Mouse (Mus musculus) ovary, postnatal 10 days (tissue): ENCODE results near the gene Ccng2.

Source experiments
- DNase-seq: peaks from one replicate; pipeline ENCODE4 v3.0.0; 2022; ENCODE audit warnings: low spot score

Ccng2 gene

DNA sequence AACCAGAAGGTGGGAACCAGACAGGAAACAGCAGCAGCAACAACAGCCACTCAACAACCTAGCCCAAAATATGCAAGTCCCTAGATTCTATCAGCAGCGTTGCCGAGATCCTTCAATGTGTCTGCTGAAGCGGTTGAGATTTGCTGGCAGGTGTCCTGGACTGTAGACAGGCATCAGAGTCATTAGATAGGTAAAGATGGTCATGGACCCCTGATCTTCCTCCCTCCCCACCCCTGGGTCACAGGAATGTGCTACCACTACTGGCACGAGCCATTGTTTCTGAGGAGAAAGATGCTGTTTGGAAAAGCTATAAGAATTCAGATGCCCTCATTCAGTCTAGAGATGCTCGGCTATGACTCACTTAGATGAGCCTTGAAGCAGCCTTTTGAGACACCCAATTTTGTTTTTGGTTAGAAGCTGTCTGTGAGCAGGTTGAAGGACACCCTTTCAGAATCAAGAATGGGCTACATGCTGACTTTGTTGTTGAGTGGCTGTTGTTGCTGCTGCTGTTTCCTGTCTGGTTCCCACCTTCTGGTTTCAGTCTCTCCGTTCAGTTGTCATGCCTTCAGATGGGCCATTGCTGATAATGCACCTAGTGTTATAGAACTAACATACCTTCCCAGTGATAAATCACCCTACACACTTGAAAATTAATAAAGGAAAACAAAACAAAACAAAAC is 3.5 kb upstream of the Ccng2 start:
- no peak for DNase-seq

GRCm38 (mm10) chr5:93264136-93264700 is 2.8 kb upstream of the Ccng2 start:
- DNase-seq: no peak

GRCm38 (mm10) chr5:93265164-93265800 is 1.8 kb upstream of the Ccng2 start:
- no peak for DNase-seq

- DNase-seq: no peak
Measured at GRCm38 (mm10) chr5:93265801-93266580, 1.1 kb upstream of the Ccng2 start.

DNA sequence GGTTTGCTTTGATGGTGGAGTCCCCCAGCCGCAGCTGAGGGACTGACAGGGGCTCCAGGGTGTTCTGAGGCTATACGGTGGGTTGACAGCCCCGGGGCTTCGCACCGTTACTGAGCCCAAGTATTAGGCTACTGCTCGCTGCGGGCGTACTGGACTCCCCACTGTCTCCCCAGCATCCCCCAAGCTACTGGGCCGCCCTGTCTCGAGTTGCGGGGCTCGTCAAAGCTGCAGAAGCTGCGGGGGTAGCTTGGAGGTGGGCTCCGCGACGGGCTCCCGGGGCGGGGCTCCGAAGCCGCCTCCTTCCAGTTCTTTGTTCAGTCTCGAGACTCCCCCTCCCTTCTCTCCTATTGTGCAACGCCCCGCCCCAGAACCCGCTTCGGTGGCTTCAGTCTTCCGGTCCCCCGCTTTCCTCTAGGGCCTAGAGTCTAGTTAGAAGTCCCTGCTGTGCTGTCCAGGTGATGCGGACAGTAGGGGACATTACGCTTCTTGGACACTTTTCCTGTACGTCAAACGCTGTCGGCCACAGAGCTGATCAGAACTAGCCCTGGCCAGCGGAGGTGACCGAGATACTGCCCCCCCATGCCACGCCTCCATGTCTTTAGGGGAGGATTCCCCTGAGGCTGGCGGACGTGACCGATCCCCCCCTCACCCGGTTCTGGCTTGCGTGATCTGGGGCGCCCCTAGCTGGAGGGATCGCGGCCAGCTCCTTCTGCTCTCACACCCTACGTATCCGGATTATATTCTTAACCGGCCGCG is 972 bp downstream of the Ccng2 start:
- DNase-seq: peak; percentile 58

DNA sequence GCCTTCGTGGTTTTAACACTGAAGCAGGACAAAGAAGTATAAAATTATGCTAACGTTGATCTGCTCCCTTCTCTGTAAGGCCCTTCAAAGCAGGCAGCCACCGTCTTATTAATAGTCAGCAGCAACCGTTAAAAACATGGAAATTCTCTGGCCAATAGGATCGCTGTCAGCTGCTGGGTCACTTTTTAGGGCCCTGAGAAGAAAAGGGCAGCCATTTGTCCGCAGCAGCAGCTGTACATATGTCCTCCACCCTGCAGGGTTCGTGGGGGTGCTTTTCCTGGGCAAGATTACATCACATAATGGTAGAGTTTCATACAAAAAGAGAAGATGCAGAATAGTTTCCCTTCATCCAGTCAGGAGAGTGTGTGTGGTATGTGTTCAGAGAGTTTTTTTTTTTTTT is 3.0 kb downstream of the Ccng2 start:
- DNase-seq: no peak

GRCm38 (mm10) chr5:93270721-93271120 is 3.7 kb downstream of the Ccng2 start:
- no peak for DNase-seq

DNA sequence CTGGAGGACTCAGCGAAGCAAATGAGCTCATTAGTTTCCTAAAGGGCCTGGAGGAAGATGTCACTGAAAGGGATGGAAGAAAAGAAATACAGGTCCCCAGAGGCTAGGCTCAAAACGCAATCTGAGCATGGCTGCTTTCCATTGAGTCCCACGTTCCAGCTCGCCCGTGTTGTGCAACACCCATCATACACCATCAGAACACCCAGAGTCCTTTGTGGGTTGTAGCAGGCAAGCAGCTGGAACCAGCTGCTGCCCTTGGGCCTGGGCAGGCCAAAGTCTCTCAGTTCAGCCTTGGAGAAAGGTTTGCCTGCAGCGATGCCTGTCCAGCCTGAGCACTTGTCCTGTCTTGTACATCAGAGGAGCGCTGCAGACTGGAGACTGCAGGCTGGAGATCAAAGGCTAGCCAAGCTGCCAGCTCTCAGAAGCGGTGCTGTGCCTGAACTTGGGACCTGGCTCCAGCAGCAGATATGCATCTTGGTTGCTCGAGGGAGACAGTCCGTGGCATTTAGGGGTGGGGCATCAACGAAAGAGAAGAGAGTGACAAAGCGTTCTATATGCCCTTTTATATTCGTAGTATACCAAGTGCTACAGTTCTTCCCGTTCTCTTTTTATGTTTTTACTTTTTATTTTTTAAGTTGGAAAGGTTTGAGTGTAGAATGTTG is 15.5 kb downstream of the Ccng2 start:
- no peak for DNase-seq

- no peak for DNase-seq
Measured at GRCm38 (mm10) chr5:93283109-93283508, 16.1 kb downstream of the Ccng2 start.

DNA sequence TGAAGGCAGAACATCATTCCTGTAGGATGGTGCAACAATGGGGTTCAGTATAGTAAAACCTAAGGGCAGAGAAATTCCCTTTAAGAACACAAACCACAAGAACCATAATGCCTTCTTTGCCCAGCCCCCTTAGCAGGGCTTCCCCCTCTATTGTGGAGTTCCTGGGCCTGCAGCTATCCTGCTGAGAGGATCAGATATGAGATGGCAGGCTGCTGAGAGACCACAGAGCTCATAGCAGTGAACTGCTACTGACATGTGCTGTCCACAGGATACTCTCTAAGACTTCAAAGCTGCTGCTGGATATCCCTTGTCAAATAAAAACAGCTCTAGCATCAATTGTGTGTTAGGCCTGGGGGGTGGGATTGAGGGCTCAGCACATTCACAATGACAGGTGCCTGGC is 21.5 kb downstream of the Ccng2 start:
- no peak for DNase-seq

- no peak for DNase-seq
Measured at GRCm38 (mm10) chr5:93290282-93290681, 23.2 kb downstream of the Ccng2 start.

- DNase-seq: no peak
Measured at GRCm38 (mm10) chr5:93296341-93296746, 29.3 kb downstream of the Ccng2 start.

GRCm38 (mm10) chr5:93296754-93297153 is 29.7 kb downstream of the Ccng2 start:
- DNase-seq: no peak

DNA sequence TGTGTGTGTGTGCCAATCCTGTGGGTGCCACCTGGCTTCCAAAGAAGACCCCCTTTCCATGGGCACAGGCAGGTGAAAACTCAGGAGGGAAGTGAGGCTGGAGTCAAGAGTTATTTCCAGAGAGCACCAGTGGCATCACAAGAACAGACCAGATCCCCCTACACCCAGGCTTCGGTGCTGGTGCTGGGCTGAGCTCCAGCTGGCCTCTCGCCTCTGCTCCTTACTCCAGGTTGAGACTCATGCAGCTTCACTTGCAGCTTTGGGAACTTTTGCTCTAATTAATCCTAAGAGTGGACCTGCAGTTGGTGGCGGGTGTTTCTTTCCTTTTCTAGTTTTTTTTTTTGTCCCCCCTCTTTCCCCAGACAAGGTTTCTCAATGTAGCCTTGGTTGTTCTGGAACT is 30.3 kb downstream of the Ccng2 start:
- DNase-seq: no peak

- no peak for DNase-seq
Measured at GRCm38 (mm10) chr5:93305126-93305830, 38.2 kb downstream of the Ccng2 start.

GRCm38 (mm10) chr5:93308909-93309308 is 41.9 kb downstream of the Ccng2 start:
- no peak for DNase-seq

DNA sequence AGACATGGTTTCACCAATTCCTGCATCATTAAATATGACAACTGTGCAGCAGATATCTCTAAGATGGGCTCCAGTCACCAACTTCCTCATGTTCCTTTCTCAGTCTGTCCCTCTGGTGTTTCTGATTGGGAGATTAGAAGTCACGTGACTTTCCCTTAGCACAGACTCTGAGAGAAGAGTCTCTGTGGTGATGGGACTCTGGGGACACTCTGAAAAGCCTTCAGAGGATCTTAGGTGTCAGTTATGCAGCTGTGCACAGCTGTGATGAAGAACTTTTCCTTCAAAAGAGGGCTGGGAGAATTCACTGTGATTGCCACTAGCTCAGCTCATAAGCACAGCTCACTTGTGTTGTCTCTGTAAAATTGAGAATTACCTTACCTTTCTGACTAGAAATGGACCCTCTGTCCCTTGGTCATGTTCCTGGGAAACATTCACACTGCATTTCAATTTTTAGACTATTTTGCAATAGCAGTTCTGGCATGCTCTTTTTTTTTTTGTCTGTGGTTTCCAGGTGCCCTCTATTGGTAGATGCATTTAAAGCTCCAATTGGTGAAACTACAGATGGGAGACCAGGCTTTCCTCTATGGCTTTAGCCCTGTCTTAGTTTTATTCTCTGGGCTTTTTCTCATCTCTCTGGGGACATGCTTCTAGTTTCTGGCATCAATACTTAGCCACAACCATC is 56.4 kb downstream of the Ccng2 start:
- DNase-seq: no peak
